Mouse (Mus musculus) WW6 (cell line): ENCODE data around the gene Sdf4.

ENCODE experiments used
- DNase-seq: peaks from one replicate; pipeline ENCODE4 v3.0.0-alpha.2; 2013; ENCODE audit warnings: low read depth, low spot score

Sdf4 gene

GRCm38 (mm10) chr4:156054606-156055005 is 61.9 kb downstream of the Sdf4 start:
- no peak for DNase-seq

GRCm38 (mm10) chr4:156055173-156055572 is 62.5 kb downstream of the Sdf4 start:
- DNase-seq = no peak

GRCm38 (mm10) chr4:156057702-156058101 is 65.0 kb downstream of the Sdf4 start:
- no peak for DNase-seq

- DNase-seq = no peak
These were observed 66.2 kb downstream of the Sdf4 start for GRCm38 (mm10) chr4:156058826-156059225.

- no peak for DNase-seq
These were observed 66.6 kb downstream of the Sdf4 start, which contains the start of gene Ttll10 for GRCm38 (mm10) chr4:156059261-156059660. TSS of gene Ttll10 (minus strand) at chr4:156059414.

- DNase-seq = no peak
These were observed 67.0 kb downstream of the Sdf4 start for GRCm38 (mm10) chr4:156059713-156060112.
